Mouse (Mus musculus): ENCODE data around the gene Gm9745. TPM values are rescaled to one million over a fixed set of nuclear protein-coding genes. Genes with fewer than 3 reads are reported as not detected.
"Not testable (repeated sequence)": the region's sequence is repeated elsewhere in the genome, so short reads cannot be mapped to it uniquely, and the experiment has no call there.

The Gm9745 gene
- polyA plus RNA-seq (2012; ENCODE audit: insufficient read depth, insufficient read length, missing spikeins): not detected in 2 replicates

GRCm38 (mm10) chr13:8948131-8948530 lies at the start of gene Gm9745:
Gene Gm9745 (minus strand): TSS chr13:8948231.
- not testable (repeated sequence) for H3K27ac ChIP-seq (replicated peaks; ENCODE audit: low read depth, low read length); H3K4me3 ChIP-seq (ENCODE audit: insufficient read depth, low read depth, low read length); H3K4me1 ChIP-seq (ENCODE audit: control insufficient read depth, insufficient read depth, insufficient read length, low read length)

- H3K4me3 ChIP-seq (ENCODE audit: insufficient read depth, low read depth, low read length); H3K4me1 ChIP-seq (ENCODE audit: control insufficient read depth, insufficient read depth, insufficient read length, low read length); H3K27ac ChIP-seq (replicated peaks; ENCODE audit: low read depth, low read length): not testable (repeated sequence)
These were observed 49.2 kb upstream of the Gm9745 start for GRCm38 (mm10) chr13:8997221-8997620.

GRCm38 (mm10) chr13:8995990-8996786 lies 48.2 kb upstream of the Gm9745 start, which contains the start of gene Gtpbp4:
Gene Gtpbp4 (minus strand): TSS chr13:8996083.
- Histone ChIP-seq H3K4me1 (ENCODE audit: control insufficient read depth, insufficient read depth, insufficient read length, low read length) (no peaks in the 10 kb centered on the region), H3K4me3 (ENCODE audit: insufficient read depth, low read depth, low read length) (peak within 1 kb of the TSS; percentile 94), H3K27ac (replicated peaks; ENCODE audit: low read depth, low read length) (peak within 1 kb of the TSS; percentile 92)

GRCm38 (mm10) chr13:8995159-8995989 lies 47.3 kb upstream of the Gm9745 start:
- Histone ChIP-seq H3K4me1 (ENCODE audit: control insufficient read depth, insufficient read depth, insufficient read length, low read length) (no peaks in the 10 kb centered on the region), H3K27ac (replicated peaks; ENCODE audit: low read depth, low read length) (peak overlapping the region; percentile 80), H3K4me3 (ENCODE audit: insufficient read depth, low read depth, low read length) (peak overlapping the region; percentile 94)

GRCm38 (mm10) chr13:8992231-8992630 lies 44.2 kb upstream of the Gm9745 start:
- Histone ChIP-seq H3K4me3 (ENCODE audit: insufficient read depth, low read depth, low read length) (no peak overlapping the region), H3K27ac (replicated peaks; ENCODE audit: low read depth, low read length) (no peak overlapping the region), H3K4me1 (ENCODE audit: control insufficient read depth, insufficient read depth, insufficient read length, low read length) (no peaks in the 10 kb centered on the region)

- Histone ChIP-seq H3K4me1 (ENCODE audit: control insufficient read depth, insufficient read depth, insufficient read length, low read length) (no peaks in the 10 kb centered on the region), H3K4me3 (ENCODE audit: insufficient read depth, low read depth, low read length) (no peak overlapping the region), H3K27ac (replicated peaks; ENCODE audit: low read depth, low read length) (no peak overlapping the region)
These were observed 24.9 kb upstream of the Gm9745 start for GRCm38 (mm10) chr13:8972972-8973371.

- no peak overlapping the region for H3K27ac ChIP-seq (replicated peaks; ENCODE audit: low read depth, low read length)
- no peaks in the 10 kb centered on the region for H3K4me1 ChIP-seq (ENCODE audit: control insufficient read depth, insufficient read depth, insufficient read length, low read length)
- no peak overlapping the region for H3K4me3 ChIP-seq (ENCODE audit: insufficient read depth, low read depth, low read length)
These were observed 24.3 kb upstream of the Gm9745 start for GRCm38 (mm10) chr13:8972369-8972768.

- no peak overlapping the region for H3K27ac ChIP-seq (replicated peaks; ENCODE audit: low read depth, low read length)
- no peak overlapping the region for H3K4me3 ChIP-seq (ENCODE audit: insufficient read depth, low read depth, low read length)
These were observed 19.7 kb upstream of the Gm9745 start for GRCm38 (mm10) chr13:8967742-8968141.

GRCm38 (mm10) chr13:8965224-8965623 lies 17.2 kb upstream of the Gm9745 start:
- H3K4me1 ChIP-seq (ENCODE audit: control insufficient read depth, insufficient read depth, insufficient read length, low read length): no peaks in the 10 kb centered on the region
- H3K27ac ChIP-seq (replicated peaks; ENCODE audit: low read depth, low read length): no peak overlapping the region

More at GRCm38 (mm10) chr13:8967742-8968141, 19.7 kb upstream of the Gm9745 start:
- no peaks in the 10 kb centered on the region for H3K4me1 ChIP-seq (ENCODE audit: control insufficient read depth, insufficient read depth, insufficient read length, low read length)

GRCm38 (mm10) chr13:8962266-8962665 lies 14.2 kb upstream of the Gm9745 start:
- H3K4me1 ChIP-seq (ENCODE audit: control insufficient read depth, insufficient read depth, insufficient read length, low read length); H3K4me3 ChIP-seq (ENCODE audit: insufficient read depth, low read depth, low read length): not testable (repeated sequence)
- H3K27ac ChIP-seq (replicated peaks; ENCODE audit: low read depth, low read length): 0 out of 2 replicates have a peak overlapping the region, but pooled peaks have one; percentile 30

More at GRCm38 (mm10) chr13:8965224-8965623, 17.2 kb upstream of the Gm9745 start:
- H3K4me3 ChIP-seq (ENCODE audit: insufficient read depth, low read depth, low read length): no peak overlapping the region

- not testable (repeated sequence) for H3K27ac ChIP-seq (replicated peaks; ENCODE audit: low read depth, low read length); H3K4me1 ChIP-seq (ENCODE audit: control insufficient read depth, insufficient read depth, insufficient read length, low read length); H3K4me3 ChIP-seq (ENCODE audit: insufficient read depth, low read depth, low read length)
These were observed 13.3 kb upstream of the Gm9745 start for GRCm38 (mm10) chr13:8961128-8961888.

- not testable (repeated sequence) for H3K4me1 ChIP-seq (ENCODE audit: control insufficient read depth, insufficient read depth, insufficient read length, low read length); H3K27ac ChIP-seq (replicated peaks; ENCODE audit: low read depth, low read length); H3K4me3 ChIP-seq (ENCODE audit: insufficient read depth, low read depth, low read length)
These were observed 11.5 kb upstream of the Gm9745 start for GRCm38 (mm10) chr13:8959554-8959953.

GRCm38 (mm10) chr13:8959058-8959457 lies 11.0 kb upstream of the Gm9745 start:
- H3K4me3 ChIP-seq (ENCODE audit: insufficient read depth, low read depth, low read length); H3K4me1 ChIP-seq (ENCODE audit: control insufficient read depth, insufficient read depth, insufficient read length, low read length); H3K27ac ChIP-seq (replicated peaks; ENCODE audit: low read depth, low read length): not testable (repeated sequence)

GRCm38 (mm10) chr13:8956873-8957272 lies 8.8 kb upstream of the Gm9745 start:
- H3K4me1 ChIP-seq (ENCODE audit: control insufficient read depth, insufficient read depth, insufficient read length, low read length); H3K4me3 ChIP-seq (ENCODE audit: insufficient read depth, low read depth, low read length); H3K27ac ChIP-seq (replicated peaks; ENCODE audit: low read depth, low read length): not testable (repeated sequence)

- H3K4me1 ChIP-seq (ENCODE audit: control insufficient read depth, insufficient read depth, insufficient read length, low read length); H3K4me3 ChIP-seq (ENCODE audit: insufficient read depth, low read depth, low read length); H3K27ac ChIP-seq (replicated peaks; ENCODE audit: low read depth, low read length): not testable (repeated sequence)
These were observed 7.1 kb upstream of the Gm9745 start for GRCm38 (mm10) chr13:8955127-8955526.

All from brown adipose tissue, adult 24 weeks (tissue).